Mouse (Mus musculus) ES-Bruce4 (cell line): ENCODE data around the gene Sema6b.

Experiments
- CTCF ChIP-seq: IDR thresholded peaks from one replicate; pipeline ENCODE4 v1.8.1; 2011; ENCODE audit warnings: low read depth, low read length
- EP300 ChIP-seq: IDR thresholded peaks from 2 replicates; pipeline ENCODE4 v1.6.1; 2011; ENCODE audit warnings: low read depth, low read length; ENCODE audit not compliant: insufficient read depth
- POLR2A ChIP-seq: IDR thresholded peaks from one replicate; pipeline ENCODE4 v1.8.1; 2011; ENCODE audit warnings: low read length; ENCODE audit not compliant: insufficient read depth

DNA sequence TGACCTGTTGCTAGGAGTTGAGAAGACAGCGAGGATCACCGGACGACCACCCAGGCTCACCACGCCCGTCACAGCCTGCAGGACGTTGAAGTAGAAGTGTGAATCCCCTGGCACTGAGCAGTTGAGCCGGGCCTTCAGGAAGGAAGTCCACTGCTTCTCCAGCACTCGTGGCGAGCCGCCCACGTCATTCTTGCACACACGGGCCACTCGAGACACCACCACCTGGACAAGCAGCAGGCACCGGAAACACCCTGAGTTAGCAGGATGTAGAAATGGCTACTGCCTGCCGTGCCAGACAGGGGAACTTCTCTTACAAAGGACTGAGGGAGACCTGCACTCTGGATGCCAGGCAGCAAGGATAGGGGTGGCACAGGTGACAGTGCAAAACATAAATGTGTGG lies 11.9 kb downstream of the Sema6b start:
- TF ChIP-seq EP300 (no peak), CTCF (no peak), POLR2A (no peak)
